Mouse (Mus musculus) ES-Bruce4 (cell line): ENCODE measurements around the gene Kiss1.

Experiments
- CTCF ChIP-seq: IDR thresholded peaks from one replicate; pipeline ENCODE4 v1.8.1; 2011; ENCODE audit warnings: low read depth, low read length
- POLR2A ChIP-seq: IDR thresholded peaks from one replicate; pipeline ENCODE4 v1.8.1; 2011; ENCODE audit warnings: low read length; ENCODE audit not compliant: insufficient read depth

- TF ChIP-seq CTCF: peak; percentile 9
- TF ChIP-seq POLR2A: no peak
These were observed 14.4 kb upstream of the Kiss1 start for GRCm38 (mm10) chr1:133307318-133307717.
